Mouse (Mus musculus) heart, adult 8-10 months (tissue): ENCODE measurements around the gene Miga1. TPM values are rescaled to one million over a fixed set of nuclear protein-coding genes. Genes with fewer than 3 reads are reported as not detected.
"Not testable (repeated sequence)": the region's sequence is repeated elsewhere in the genome, so short reads cannot be mapped to it uniquely, and the experiment has no call there.

ENCODE experiments used
- DNase-seq: peaks from one replicate; pipeline ENCODE4 v3.0.0; 2022; ENCODE audit warnings: low spot score
- total RNA-seq, 4 experiments: library from RNA; stranded (reverse); gene quantifications; 2 replicates each; pipeline ENCODE4 v1.2.4; 2022

Gene Miga1
- total RNA-seq, 4 experiments from 2014 or later, result 10.4 to 15.8 (median 10.9) TPM

DNA sequence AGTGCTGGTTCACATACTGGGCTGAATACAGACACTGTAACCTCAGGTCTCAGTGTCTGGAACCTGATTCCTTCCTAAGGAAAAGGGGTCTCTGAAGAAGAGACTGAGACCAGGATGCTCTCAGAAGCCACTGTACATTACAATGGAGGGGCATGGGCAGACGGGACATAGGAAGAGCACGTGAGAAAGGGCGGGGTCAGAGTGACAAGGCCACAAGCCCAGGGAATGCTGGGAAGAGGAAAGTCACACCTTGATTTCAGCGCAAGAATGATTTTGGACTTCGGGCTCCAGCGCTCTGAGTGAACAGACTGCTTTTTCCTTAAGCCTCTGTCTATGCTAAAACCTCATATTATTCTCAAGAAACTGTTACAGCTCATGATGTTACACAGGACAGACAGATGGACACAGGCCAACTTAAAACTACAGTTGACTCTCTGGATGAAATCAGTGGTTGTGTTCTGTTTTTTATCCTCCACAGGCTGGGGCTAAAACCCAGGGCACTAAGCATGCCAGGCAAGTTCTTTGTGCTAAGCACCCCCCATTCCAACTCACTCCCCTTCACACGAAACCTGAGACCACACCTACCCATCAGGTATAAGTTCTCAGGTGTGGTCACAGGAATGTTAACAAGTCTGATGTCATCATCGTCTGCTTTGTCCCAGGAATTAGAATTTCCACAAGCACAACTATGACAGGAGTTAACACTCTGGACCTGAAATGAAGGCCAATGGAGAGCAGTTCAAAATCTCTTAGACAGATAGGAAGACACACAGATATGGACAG is 18.3 kb downstream of the Miga1 start:
- no peak for DNase-seq

DNA sequence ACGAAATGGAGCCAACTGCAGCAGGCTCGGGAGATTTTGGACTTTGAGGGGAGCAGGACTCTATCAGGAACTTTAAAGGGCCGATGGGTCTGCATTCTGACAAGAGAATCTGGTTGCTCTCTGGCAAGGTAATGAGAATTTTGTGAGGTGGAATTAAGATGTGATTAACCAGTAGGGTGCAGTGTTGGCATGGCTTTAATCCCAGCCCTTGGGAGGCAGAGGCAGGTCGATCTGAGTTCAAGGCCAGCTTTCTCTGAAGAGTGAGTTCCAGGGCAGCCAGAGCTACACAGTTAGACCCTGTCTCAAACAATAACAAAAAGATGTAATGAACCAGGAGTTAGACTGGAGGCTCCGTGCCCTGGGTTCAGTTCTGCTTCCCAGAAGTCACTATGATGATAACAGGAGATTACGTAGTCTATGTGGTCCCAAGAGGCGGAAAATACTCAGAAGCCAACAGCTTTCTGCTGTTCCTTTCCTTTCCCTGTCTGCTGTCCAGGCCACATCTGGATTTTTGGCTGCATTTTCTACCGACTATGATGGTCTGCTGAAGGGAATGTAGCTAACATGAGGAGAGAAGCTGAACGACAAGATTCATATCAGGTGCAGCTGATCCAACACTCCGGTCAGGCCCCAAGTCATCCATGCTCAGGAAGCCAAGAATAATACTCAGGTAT is 19.1 kb downstream of the Miga1 start:
- DNase-seq, result peak; percentile 65

DNA sequence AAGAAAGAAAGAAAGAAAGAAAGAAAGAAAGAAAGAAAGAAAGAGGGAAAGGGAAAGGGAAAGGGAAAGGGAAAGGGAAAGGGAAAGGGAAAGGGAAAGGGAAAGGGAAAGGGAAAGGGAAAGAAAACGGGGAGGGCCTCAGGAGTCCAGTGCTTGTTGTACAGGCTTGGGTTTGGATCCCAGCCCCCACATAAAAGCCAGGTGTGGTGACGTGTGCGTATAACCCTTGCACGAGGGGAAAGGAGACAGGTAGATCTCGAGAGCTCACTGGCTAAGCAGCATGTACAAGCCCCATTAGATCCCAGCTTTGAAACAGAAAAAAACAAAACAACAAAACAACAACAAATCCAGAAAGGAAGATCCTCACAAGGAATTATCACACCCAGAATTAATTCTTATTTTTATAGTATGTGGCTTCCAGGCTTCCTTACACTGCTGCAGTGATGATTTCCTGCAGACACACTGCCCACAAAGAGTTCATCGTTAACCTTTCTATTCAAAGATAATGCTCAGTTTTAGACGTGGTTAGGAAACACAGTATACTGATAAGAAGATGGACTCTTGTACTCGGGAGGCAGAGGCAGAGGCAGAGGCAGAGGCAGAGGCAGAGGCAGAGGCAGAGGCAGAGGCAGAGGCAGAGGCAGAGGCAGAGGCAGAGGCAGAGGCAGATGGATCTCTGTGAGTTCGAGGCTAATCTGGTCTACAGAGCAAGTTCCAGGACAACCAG is 23.6 kb downstream of the Miga1 start:
- DNase-seq, result not testable (repeated sequence)

DNA sequence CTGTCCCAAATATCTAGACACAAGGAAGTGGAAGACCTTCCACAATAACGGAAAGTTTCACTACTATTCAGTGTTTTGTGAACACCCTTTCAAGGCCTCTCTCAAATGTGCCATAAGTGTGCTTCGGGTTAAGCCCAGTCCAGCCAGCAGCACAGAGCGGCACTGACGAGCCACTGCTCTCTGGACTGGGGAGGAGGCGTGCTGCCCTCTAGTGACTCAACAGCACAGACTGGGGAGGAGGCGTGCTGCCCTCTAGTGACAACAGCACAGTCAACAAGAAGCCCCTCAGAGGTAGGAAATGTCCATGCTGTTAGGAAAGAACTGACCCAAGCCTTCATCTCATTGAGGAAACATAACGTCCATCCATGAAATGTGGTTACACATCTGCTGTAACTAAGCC is 24.6 kb downstream of the Miga1 start:
- peak; percentile 84 for DNase-seq

DNA sequence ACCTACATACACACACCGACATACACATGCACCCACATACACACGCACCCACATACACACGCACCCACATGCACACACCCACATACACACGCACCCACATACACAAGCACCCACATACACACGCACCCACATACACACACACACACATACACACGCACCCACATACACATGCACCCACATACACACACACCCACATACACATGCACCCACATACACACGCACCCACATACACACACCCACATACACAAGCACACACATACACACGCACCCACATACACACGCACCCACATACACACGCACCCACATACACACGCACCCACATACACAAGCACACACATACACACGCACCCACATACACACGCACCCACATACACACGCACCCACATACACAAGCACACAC is 25.5 kb downstream of the Miga1 start:
- not testable (repeated sequence) for DNase-seq

DNA sequence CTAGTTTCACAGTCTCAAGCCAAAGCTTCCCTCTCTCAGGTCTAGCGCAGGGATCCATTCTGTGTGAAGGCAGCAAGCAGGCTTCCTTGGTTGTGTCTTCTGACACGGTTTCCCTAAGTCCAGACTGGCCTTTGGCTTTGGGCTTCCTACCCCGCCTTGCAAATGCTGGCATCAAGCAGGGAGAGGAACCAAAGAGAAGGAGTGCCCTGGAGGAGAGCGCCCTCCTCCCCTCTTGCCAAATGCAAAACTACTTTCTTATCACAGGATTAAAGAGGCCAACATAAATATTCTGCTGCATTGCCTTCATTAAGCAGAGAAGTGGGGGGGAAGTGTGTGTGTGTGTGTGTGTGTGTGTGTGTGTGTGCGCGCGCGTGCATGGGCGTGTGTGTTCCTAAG is 31.0 kb downstream of the Miga1 start:
- no peak for DNase-seq

DNA sequence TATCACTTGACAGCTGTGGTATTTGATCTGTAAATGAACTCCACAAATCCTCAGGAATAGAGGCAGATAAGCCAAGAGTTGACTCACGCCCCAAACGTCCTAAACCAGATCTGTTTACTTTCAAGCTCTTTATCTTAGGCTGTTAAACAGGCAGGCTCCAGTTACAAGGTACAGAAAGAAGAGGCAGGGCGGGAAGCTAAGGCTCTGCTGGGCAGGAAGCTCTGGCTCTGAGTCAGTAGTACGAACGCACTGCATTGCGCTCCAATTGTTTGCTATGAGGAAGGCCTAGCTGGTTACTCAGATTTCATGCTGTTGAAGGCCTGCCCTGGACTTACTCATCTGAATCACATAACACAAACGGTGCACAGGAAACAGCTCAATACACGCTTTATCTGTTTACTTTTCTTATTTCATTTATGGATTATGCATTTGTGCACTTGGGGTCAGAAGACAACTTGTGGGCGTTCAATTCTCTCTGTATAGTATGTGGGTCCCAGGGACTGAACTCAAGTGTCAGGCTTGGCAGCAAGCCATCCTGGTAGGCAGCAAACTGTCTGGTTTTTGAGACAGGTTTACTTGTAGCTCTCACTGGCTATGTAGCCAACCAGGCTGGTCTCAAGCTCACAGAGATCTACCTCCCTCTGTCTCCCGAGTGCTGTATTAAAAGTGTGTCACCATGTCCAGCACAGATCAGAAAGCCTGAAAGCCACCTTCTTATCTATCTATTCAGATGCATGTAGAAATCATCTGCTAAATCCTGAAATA is 31.5 kb downstream of the Miga1 start:
- peak; percentile 47 for DNase-seq

DNA sequence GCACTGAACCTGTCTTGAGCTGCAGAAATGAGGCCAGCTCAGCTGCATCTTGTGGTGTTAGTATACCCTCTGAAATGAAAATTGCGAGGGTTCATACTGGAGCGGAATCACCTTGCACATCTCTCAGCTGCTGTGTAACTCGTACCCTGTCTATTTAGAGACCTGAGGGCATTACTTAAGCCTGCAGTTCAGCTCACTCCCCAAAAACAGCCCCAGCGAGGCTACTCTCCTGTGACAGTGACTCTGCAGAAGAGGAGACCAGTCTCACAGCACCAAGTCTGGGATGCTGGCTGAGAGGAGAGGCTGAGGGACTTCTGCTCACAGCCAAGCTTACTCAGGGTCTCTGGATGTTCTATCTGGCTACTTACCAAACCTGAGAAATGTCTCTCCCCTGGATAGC is 34.2 kb downstream of the Miga1 start:
- no peak for DNase-seq

DNA sequence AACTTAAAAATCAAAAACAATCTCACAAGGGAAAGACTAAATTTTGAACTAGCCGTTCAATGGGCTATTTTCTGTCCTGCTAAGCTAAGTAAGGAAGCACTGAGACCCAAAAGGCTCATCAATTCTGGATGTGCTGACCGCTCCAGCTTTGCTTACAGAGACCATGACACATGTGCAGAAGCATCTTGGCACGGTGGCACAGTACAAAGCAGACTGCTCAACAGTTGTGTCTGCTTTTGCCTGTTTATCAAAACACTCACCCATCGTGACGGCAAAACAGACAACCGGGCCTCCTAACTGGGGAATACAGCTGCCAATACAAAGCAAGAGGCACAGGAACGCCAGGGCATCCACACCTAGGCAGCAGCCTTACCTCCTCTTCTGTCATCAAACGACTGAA is 35.1 kb downstream of the Miga1 start:
- DNase-seq, result peak; percentile 37

DNA sequence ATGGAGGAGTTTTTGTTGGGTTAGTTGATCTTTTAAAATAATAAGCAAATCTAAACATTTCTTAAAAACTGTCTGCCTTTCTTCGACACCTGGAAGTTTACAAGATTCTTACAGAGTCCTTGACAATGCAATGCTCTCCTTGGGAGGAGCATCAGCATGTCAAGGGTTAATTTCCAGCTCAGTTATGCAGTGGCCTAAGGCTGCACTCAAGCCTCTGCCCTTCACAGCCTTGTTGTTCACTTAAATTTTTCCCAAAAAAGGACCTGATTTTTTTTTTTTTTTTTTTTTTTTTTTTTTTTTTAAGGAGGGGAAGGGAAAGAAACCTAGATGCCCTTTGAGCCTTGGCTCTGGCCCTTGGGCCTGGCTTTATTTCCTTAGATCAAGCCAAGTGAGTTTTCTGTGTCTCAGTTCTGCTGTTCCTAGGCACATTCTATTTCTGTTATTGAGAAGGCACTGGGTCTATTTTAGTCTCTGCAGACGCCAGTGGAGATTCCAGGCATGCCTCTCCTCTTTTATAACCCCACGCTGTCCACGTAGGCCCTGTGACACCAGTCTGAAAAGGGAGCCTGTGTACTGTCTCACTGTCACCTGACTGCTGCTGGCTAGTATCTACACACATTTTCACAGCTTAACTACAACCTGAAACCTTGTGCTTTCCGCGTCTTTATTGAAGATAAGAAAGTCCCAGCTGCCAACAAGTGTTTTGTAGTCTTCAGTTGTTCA is 36.0 kb downstream of the Miga1 start:
- DNase-seq, result peak; percentile 74

DNA sequence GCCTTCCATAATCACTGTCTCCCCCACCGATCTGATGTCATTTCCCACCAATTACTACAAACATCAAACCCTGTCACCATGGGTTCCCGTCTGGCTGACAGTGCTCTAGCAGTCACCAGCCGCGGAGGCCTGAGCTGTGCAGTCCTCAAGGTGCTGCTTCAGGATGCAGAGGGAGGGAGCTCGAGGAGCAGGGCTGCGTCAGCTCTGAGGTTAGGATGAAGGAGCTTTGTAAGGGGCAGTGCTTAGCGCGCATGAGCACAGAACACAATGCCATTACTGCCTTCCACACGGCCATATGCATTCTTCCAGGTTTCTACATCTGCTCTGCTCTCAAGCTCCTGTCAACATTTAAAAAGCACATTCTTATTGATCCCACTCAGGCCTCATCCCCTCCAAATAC is 37.2 kb downstream of the Miga1 start:
- no peak for DNase-seq

DNA sequence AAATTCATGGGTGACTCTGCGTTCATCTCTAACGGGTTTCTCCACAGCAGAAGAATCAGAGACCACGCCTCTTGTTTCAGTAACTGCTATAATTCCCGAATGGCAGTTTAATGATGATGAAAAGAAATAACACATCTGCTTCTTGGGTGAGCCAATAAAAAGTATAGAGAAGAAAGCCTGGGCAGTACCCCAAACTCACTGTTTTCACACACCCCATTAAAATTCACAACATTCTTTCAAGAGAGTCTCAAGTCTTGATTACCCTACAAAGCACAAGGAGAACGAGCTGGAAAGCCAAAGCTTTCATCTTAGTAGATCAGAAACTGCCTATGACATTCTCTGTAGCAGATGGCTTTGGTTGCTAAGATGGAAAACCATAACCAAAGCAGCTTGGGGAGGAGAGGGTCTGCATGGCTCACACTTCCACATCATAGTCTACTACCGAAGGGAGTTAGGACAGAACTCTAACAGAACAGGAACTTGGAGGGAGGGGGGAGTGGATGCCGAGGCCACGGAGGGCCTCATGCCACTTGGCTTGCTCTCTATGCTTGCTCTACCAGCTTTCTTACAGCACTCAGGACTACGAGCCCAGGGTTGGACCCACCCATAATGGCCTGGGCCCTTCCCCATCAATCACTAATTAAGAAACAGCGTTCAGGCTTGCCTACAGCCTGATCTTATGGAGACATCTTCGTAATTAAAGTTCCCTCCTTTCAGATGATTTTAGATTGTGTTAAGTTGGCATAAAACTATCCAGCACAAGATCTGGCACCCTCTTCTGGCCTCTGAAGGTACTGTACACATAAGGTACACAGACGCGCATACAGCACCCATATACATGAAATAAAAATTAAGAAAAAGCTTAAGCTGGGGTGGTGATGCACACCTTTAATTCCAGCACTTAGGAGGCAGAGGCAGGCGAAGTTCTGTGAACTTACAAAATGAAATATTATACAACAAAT is 39.5 kb downstream of the Miga1 start:
- no peak for DNase-seq

DNA sequence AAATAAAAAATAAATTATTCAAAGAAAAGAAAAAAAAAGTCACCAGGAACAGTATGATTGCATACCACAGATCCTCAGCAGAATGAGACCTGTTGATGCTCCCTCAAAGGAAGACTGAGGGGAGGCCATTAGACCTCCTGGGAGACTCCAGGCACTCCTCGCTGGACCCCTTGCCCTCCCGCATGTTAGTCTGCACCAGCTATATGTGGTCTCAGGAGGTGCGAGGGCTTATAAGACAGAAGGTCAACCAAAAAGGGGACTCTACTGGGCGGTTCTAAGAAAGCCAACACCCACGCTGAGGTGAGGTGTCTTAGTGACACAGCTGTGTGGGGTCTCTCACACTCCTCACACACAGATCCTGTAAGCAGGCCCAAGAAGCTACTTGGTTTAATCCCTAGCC is 44.3 kb downstream of the Miga1 start:
- no peak for DNase-seq

DNA sequence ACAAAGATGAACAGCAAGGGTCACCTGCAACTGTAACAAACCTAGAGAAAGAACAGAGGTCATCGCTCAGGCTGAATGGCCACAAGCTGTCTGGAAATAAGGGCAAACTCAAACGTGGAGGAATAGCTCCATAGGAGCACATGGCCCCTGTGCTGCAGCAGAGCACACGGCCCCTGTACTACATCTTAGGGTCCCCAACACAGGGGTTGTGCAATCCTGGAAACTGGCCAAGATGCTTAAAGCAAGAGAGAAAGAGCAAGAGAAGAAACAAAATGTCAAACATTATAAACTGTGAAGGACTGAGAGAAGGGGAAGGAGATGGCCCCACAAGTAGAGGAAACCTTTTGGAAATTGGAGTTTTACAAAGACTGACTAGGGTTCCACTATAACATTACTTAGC is 45.8 kb downstream of the Miga1 start:
- DNase-seq, result no peak

DNA sequence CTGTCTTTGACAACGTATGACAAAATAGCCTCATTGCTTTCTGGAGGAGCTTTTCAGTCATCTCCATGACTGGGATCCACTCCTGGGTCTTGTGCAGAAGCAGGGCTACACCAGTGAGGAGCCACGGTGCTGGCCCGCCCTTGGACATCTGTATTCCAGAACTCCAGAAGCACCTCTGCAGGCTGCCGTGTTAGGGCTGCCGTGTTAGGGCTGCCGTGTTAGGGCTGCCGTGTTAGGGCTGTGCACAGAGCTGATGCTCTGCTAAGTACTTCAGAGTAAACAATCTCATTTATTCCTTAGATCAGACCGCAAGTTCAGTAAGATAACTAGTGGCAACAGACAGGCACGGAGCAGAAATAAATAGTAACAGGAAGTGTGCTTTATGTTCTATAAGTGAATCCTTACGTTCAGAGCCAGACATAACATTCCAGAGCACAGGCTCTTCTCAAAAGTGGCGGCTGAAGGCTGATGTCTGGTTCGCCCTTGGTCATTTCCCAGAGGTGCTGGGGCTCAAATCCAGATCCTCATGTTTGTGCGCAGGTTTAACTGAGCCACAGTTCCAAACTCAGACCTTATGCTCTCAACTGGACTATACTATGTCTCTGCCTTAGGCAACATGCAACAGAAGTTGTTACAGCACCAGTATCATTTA is 46.6 kb downstream of the Miga1 start:
- DNase-seq, result no peak

DNA sequence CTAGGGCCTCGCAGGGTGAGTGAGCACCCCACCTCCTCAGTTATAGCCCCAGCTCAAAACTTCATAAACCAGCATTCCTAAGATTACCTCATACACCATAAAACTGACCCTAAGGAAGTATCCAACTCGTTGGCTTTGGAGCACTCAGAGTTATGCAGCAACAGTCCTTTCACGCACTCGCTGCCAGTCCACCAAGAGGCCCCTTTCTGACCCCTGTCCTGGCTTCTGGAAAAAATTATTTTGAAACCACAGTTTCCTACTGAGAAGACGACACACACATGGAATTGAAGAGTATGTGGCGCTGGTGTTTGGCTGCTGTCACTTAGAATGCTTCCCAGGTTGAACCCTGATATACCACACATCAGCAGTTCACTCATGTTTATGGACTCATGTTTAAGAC is 48.3 kb downstream of the Miga1 start:
- no peak for DNase-seq

DNA sequence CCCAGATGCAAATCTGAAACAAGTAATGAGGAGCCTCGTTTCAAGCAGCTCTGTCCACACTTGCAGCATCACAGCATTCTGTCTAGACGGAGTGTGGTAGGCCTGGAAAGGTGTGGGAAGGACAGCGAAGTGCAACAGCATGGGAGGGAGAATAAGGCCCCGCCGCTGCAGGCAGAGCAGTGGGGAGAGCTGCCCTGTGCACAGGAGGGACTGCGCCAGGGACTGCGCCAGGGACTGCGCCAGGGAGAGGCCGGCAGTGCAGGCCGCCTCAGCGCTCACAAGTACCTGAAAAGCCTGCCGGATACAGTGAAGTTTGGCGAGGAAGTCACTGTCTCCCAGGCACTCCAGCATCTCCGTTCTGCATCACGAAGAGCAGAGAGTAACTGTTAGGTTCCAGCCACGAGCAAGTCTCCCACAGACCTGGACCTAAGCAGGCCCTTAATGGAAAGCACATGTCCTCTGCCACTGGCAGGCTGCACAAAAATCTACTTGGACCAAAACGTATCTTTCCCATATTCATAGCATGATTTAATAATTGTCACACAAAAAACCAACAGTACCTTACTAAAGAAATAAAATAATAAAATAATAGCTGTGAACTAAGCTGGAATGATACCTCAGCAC is 49.9 kb downstream of the Miga1 start:
- no peak for DNase-seq

DNA sequence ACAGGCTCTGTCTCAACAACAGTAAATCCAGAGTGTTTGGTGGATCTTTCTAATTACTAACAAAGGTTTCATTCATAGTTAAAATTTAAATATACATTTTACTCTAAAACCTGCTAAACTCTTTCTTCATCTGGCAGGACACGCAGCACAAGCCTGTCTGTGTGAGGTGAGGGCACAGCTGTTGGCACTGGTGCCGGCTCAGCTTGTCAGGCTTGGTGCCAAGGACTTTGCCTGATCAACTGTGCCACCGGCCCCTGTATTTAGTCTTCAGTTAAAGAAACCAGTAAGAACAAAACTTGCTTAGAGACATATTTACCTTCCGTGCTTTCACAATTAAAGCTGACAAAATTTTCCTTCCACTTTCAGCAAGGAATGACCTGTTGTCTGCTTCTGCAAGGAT is 51.5 kb downstream of the Miga1 start:
- DNase-seq, result peak; percentile 36

DNA sequence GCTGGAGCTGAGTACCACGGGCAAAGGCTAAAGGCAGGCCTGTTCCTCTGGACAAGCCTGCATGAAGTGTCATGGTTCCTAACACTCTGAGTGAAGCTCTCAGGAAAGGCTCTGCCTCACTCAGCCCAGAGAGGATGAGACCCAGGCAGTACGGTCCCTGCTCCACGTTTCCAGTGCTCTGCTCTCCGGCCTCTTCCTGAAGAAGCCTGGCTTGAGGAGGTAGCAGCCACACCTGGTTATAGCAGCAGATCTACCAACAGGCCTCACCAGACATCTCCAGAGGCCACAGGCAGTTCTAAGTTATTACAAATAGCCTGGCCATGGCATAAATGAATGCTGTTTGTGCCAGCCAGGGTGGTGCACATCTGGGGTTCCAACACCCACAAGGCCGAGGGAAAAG is 51.9 kb downstream of the Miga1 start:
- no peak for DNase-seq
